Mouse (Mus musculus) kidney, embryonic 16.5 days (tissue): ENCODE measurements at regions not wholly inside any gene's neighbourhood (a gene's known extent, or its start where the extent isn't known, plus 50 kb on each side); places are given as distances from the start of the nearest gene placed in this dataset.

Experiments used
- ATAC-seq: fragments of 200-750 bp; cut with Nextera tagmentation; 2 replicates; pipeline ENCODE4 v1.8.0; 2017; ENCODE audit warnings: moderate TSS enrichment; ENCODE audit not compliant: low FRiP score, low TSS enrichment
- H3K27ac ChIP-seq: fragments of 300-500 bp; sonication (generic); 2 replicates; pipeline ENCODE4 v1.5.1; 2014; ENCODE audit warnings: low read length
- H3K27me3 ChIP-seq: fragments of 300-500 bp; sonication (generic); 2 replicates; pipeline ENCODE4 v1.6.1; 2014; ENCODE audit warnings: low read length, control low read depth, mixed read lengths; ENCODE audit not compliant: insufficient read depth
- H3K36me3 ChIP-seq: fragments of 300-500 bp; sonication (generic); 2 replicates; pipeline ENCODE4 v1.6.1; 2014; ENCODE audit warnings: low read length, control low read depth, mixed read lengths; ENCODE audit not compliant: insufficient read depth
- H3K4me1 ChIP-seq: fragments of 300-500 bp; sonication (generic); 2 replicates; pipeline ENCODE4 v1.6.1; 2014; ENCODE audit warnings: low read length, control low read depth, mixed read lengths; ENCODE audit not compliant: insufficient read depth
- H3K4me2 ChIP-seq: fragments of 300-500 bp; sonication (generic); replicated peaks from 2 replicates; pipeline ENCODE4 v1.6.1; 2014; ENCODE audit warnings: low read depth, low read length
- H3K4me3 ChIP-seq: fragments of 300-500 bp; sonication (generic); 2 replicates; pipeline ENCODE4 v1.5.1; 2014; ENCODE audit warnings: mild to moderate bottlenecking, low read length
- H3K9ac ChIP-seq: fragments of 300-500 bp; sonication (generic); replicated peaks from 2 replicates; pipeline ENCODE4 v1.6.1; 2014; ENCODE audit warnings: low read length
- H3K9me3 ChIP-seq: fragments of 300-500 bp; sonication (generic); 2 replicates; pipeline ENCODE4 v1.6.1; 2016; ENCODE audit warnings: low read length, control low read depth
- WGBS: fragments of 180-500 bp; shearing (Covaris S2); extraction: QIAGEN DNeasy Blood & Tissue Kit; methylation state at CpG from one replicate; pipeline ENCODE4 v1.1.7; 2014; 5-methylcytosine and 5-hydroxymethylcytosine counted together

DNA sequence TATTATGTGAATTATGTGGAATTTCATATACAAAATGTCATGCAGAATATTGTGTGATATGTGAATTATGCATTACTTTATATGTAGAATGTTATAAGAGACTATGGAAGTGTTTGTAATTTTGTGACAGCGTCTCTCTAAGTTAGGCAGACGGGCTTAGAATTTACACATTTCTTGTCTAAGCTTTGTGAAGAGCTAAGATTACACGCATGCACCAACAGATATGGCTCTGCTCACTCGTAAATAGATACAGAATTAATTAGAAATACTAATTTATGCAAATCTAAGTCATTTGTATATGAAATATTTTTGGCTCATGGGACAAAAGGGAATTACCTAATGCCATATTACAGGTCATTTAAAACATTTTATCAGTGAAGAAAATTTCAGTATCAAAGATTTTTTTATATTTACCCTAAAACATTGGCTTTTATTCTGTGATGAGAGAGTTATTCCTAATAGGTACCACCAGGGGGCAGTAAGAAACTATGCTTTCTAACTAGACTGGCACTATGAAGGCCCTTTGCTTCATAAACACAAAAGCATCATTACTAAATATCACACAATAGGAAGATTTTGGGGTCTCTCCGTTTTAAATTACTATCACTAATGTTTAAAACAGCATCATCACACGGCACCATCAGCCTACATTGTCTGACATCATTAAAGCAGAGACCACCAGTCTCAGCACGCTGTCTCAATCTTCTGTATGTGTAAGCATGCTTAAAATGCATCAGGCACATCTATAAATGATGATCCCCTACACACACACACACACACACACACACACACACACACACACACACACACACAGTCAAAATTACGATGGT is 203.8 kb upstream of the Chl1 start:
- Histone ChIP-seq H3K4me3 (no peak overlapping the region), H3K9ac (no peak overlapping the region), H3K9me3 (no peaks in the 10 kb centered on the region), H3K4me2 (no peak overlapping the region), H3K36me3 (no peaks in the 10 kb centered on the region), H3K27me3 (no peaks in the 10 kb centered on the region), H3K4me1 (no peaks in the 10 kb centered on the region), H3K27ac (no peak overlapping the region)
- WGBS: 50% methylated on average over 8 of the region's 8 CpGs
- ATAC-seq: no peak; the same call in 1 of the 2 replicates

- ATAC-seq: no peak
- H3K4me3 ChIP-seq: no peak overlapping the region
- no peaks in the 10 kb centered on the region for H3K9me3 ChIP-seq
- no peak overlapping the region for H3K9ac ChIP-seq
- WGBS: 33% methylated on average over 3 of the region's 3 CpGs
- H3K4me1 ChIP-seq: peaks cover 5% of the 10 kb centered on the region
- H3K4me2 ChIP-seq: no peak overlapping the region
- no peak overlapping the region for H3K27ac ChIP-seq
- H3K27me3 ChIP-seq: no peaks in the 10 kb centered on the region
- no peaks in the 10 kb centered on the region for H3K36me3 ChIP-seq
These were observed 203.2 kb upstream of the Chl1 start for GRCm38 (mm10) chr6:103307250-103307580.

- peak; percentile 27; the same call in 1 of the 2 replicates for ATAC-seq
- H3K36me3 ChIP-seq: no peaks in the 10 kb centered on the region
- WGBS: 28% methylated on average over 6 of the region's 6 CpGs
These were observed 198.2 kb upstream of the Chl1 start for GRCm38 (mm10) chr6:103312149-103312548.

GRCm38 (mm10) chr6:103312935-103313334 is 197.5 kb upstream of the Chl1 start:
- H3K27ac ChIP-seq: no peak overlapping the region
- H3K36me3 ChIP-seq: no peaks in the 10 kb centered on the region
- 84% methylated on average over 5 of the region's 5 CpGs for WGBS
- H3K27me3 ChIP-seq: no peaks in the 10 kb centered on the region
- no peak overlapping the region for H3K9ac ChIP-seq
- H3K4me1 ChIP-seq: peaks cover 12% of the 10 kb centered on the region
- no peak overlapping the region for H3K4me3 ChIP-seq
- H3K9me3 ChIP-seq: no peaks in the 10 kb centered on the region
- no peak overlapping the region for H3K4me2 ChIP-seq
- no peak for ATAC-seq

More at GRCm38 (mm10) chr6:103312149-103312548, 198.2 kb upstream of the Chl1 start:
- H3K27ac ChIP-seq: no peak overlapping the region
- H3K9me3 ChIP-seq: no peaks in the 10 kb centered on the region
- peaks cover 8% of the 10 kb centered on the region for H3K4me1 ChIP-seq
- H3K4me3 ChIP-seq: no peak overlapping the region
- H3K27me3 ChIP-seq: no peaks in the 10 kb centered on the region
- no peak overlapping the region for H3K9ac ChIP-seq
- H3K4me2 ChIP-seq: no peak overlapping the region

GRCm38 (mm10) chr6:103318081-103318480 is 192.3 kb upstream of the Chl1 start:
- ATAC-seq: no peak
- H3K9me3 ChIP-seq: no peaks in the 10 kb centered on the region
- H3K9ac ChIP-seq: no peak overlapping the region
- H3K27me3 ChIP-seq: no peaks in the 10 kb centered on the region
- WGBS: 11% methylated on average over 6 of the region's 6 CpGs
- peak overlapping the region; percentile 2; the same call in 1 of the 2 replicates for H3K27ac ChIP-seq
- H3K4me1 ChIP-seq: peaks cover 8% of the 10 kb centered on the region; the same call in 1 of the 2 replicates
- H3K4me2 ChIP-seq: no peak overlapping the region
- no peak overlapping the region for H3K4me3 ChIP-seq
- no peaks in the 10 kb centered on the region for H3K36me3 ChIP-seq

GRCm38 (mm10) chr6:103318677-103319359 is 191.6 kb upstream of the Chl1 start:
- H3K4me2 ChIP-seq: no peak overlapping the region
- no peak overlapping the region for H3K4me3 ChIP-seq
- 75% methylated on average over 3 of the region's 3 CpGs for WGBS
- no peaks in the 10 kb centered on the region for H3K9me3 ChIP-seq
- H3K4me1 ChIP-seq: peaks cover 8% of the 10 kb centered on the region; the same call in 1 of the 2 replicates
- no peaks in the 10 kb centered on the region for H3K27me3 ChIP-seq
- H3K27ac ChIP-seq: no peak overlapping the region
- H3K36me3 ChIP-seq: no peaks in the 10 kb centered on the region
- no peak overlapping the region for H3K9ac ChIP-seq
- ATAC-seq: no peak

DNA sequence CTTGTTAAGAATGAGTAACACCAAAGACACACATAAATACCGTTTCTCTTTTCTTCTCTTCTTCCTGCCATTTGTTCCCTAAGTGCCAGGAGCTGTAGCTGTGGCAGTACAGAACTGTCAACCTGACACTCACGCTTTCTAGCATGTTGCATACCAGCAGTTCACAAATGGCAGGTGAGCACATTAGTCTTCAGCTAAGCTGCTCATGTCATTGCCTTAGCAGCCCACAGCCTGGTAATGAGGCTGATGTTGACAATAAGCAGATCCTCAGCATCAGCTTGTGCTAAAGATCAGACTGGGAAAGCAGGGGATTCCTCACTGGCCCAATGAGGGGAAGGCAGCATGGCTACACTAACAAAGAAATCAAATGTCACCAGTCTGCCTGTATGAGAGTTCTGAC is 190.4 kb upstream of the Chl1 start:
- no peak overlapping the region for H3K4me2 ChIP-seq
- no peak overlapping the region for H3K4me3 ChIP-seq
- H3K9me3 ChIP-seq: no peaks in the 10 kb centered on the region
- no peak overlapping the region for H3K9ac ChIP-seq
- H3K27me3 ChIP-seq: no peaks in the 10 kb centered on the region
- no peaks in the 10 kb centered on the region for H3K36me3 ChIP-seq
- H3K27ac ChIP-seq: no peak overlapping the region
- no peak for ATAC-seq
- H3K4me1 ChIP-seq: peaks cover 6% of the 10 kb centered on the region; the same call in 1 of the 2 replicates
- WGBS: 58% methylated on average over 2 of the region's 2 CpGs

- Histone ChIP-seq H3K4me1 (peaks cover 6% of the 10 kb centered on the region; the same call in 1 of the 2 replicates), H3K27ac (no peak overlapping the region), H3K4me3 (no peak overlapping the region), H3K4me2 (no peak overlapping the region), H3K27me3 (no peaks in the 10 kb centered on the region), H3K9ac (no peak overlapping the region), H3K9me3 (no peaks in the 10 kb centered on the region), H3K36me3 (no peaks in the 10 kb centered on the region)
- 68% methylated on average over 4 of the region's 4 CpGs for WGBS
- no peak for ATAC-seq
These were observed 189.8 kb upstream of the Chl1 start for GRCm38 (mm10) chr6:103320550-103320949.

- WGBS: 77% methylated on average over 2 of the region's 2 CpGs
- peaks cover 6% of the 10 kb centered on the region; the same call in 1 of the 2 replicates for H3K4me1 ChIP-seq
- no peak overlapping the region for H3K9ac ChIP-seq
- no peak for ATAC-seq
- no peaks in the 10 kb centered on the region for H3K36me3 ChIP-seq
- H3K27ac ChIP-seq: no peak overlapping the region
- no peak overlapping the region for H3K4me2 ChIP-seq
- H3K27me3 ChIP-seq: no peaks in the 10 kb centered on the region
- H3K9me3 ChIP-seq: no peaks in the 10 kb centered on the region
- H3K4me3 ChIP-seq: no peak overlapping the region
These were observed 189.3 kb upstream of the Chl1 start for GRCm38 (mm10) chr6:103321058-103321457.

DNA sequence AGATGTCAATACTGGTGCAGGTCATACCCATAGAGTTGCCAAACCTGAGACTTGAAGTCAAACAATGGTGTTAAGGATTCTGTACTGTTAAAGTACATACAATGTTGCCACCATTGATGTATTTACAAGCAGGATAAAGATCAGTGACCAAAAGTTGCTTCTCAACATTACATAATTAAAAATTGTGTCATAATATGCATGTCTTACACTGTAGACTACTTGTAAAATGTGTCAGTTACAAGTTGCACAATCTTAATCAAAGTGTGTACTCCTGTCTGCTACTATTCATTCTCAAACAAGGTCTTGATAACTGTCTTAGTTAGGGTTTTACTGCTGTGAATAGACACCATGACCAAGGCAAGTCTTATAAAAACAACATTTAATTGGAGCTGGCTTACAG is 187.9 kb upstream of the Chl1 start:
- H3K27ac ChIP-seq: no peak overlapping the region
- no peaks in the 10 kb centered on the region for H3K9me3 ChIP-seq
- H3K27me3 ChIP-seq: no peaks in the 10 kb centered on the region
- ATAC-seq: no peak
- no peak overlapping the region for H3K4me2 ChIP-seq
- H3K36me3 ChIP-seq: no peaks in the 10 kb centered on the region
- peaks cover 6% of the 10 kb centered on the region; the same call in 1 of the 2 replicates for H3K4me1 ChIP-seq
- H3K4me3 ChIP-seq: no peak overlapping the region
- H3K9ac ChIP-seq: no peak overlapping the region
